Mouse (Mus musculus) testis, adult 2 months (tissue): ENCODE data around the gene Dnase2a. TPM values are rescaled to one million over a fixed set of nuclear protein-coding genes. Genes with fewer than 3 reads are reported as not detected.

Source experiments
- H3K27ac ChIP-seq: fragments of 200-500 bp; 2 replicates; pipeline ENCODE4 v1.5.1; 2012; ENCODE audit warnings: low read depth, low read length; ENCODE audit not compliant: control insufficient read depth, insufficient read depth
- H3K27me3 ChIP-seq: fragments of 200-500 bp; 2 replicates; pipeline ENCODE4 v1.6.1; 2012; ENCODE audit warnings: mild to moderate bottlenecking, low read length, moderate library complexity; ENCODE audit not compliant: control insufficient read depth, insufficient read depth
- H3K36me3 ChIP-seq: fragments of 200-500 bp; 2 replicates; pipeline ENCODE4 v1.6.1; 2012; ENCODE audit warnings: mild to moderate bottlenecking, low read length; ENCODE audit not compliant: control insufficient read depth, insufficient read depth
- H3K4me1 ChIP-seq: fragments of 200-500 bp; 2 replicates; pipeline ENCODE4 v1.6.1; 2012; ENCODE audit warnings: low read length; ENCODE audit not compliant: control insufficient read depth, insufficient read depth
- H3K4me3 ChIP-seq: fragments of 200-500 bp; 2 replicates; pipeline ENCODE4 v1.5.1; 2012; ENCODE audit warnings: low read depth, mild to moderate bottlenecking, low read length, moderate library complexity, mixed read lengths; ENCODE audit not compliant: control insufficient read depth
- CTCF ChIP-seq: fragments of 200-500 bp; IDR thresholded peaks from 2 replicates; pipeline ENCODE4 v1.5.1; 2012; ENCODE audit warnings: low read depth, mild to moderate bottlenecking, inconsistent platforms, low read length, moderate library complexity; ENCODE audit not compliant: control insufficient read depth, insufficient read depth, insufficient replicate concordance
- POLR2A ChIP-seq: fragments of 200-500 bp; IDR thresholded peaks from 2 replicates; pipeline ENCODE4 v1.6.1; 2012; ENCODE audit warnings: low read depth, mild to moderate bottlenecking, inconsistent platforms, low read length, moderate library complexity; ENCODE audit not compliant: control insufficient read depth
- polyA plus RNA-seq: library from polyadenylated mRNA; depleted of rRNA; stranded (reverse); fragments of >200 nt; gene quantifications from 2 replicates; pipeline ENCODE4 v1.2.3, GENCODE M21; 2012; rRNA removed

Gene Dnase2a
- polyA plus RNA-seq, 1 experiment: 1.6 TPM

- Histone ChIP-seq H3K4me1 (peaks cover 38% of the 10 kb centered on the region), H3K27ac (peak overlapping the region; percentile 29), H3K27me3 (no peaks in the 10 kb centered on the region), H3K4me3 (peak overlapping the region; percentile 35), H3K36me3 (no peaks in the 10 kb centered on the region)
- TF ChIP-seq CTCF (no peak), POLR2A (no peak)
These were observed 59.4 kb downstream of the Dnase2a start for GRCm38 (mm10) chr8:84967532-84968304.

GRCm38 (mm10) chr8:84968650-84969049 is 60.3 kb downstream of the Dnase2a start:
- TF ChIP-seq CTCF (no peak), POLR2A (no peak)
- Histone ChIP-seq H3K36me3 (no peaks in the 10 kb centered on the region), H3K27ac (peak overlapping the region; percentile 95), H3K4me3 (peak overlapping the region; percentile 95), H3K27me3 (no peaks in the 10 kb centered on the region), H3K4me1 (peaks cover 38% of the 10 kb centered on the region)

- peaks cover 38% of the 10 kb centered on the region for H3K4me1 ChIP-seq
These were observed 61.1 kb downstream of the Dnase2a start, which contains the start of the genes Gm49661, Prdx2 and Rnaseh2a for GRCm38 (mm10) chr8:84969241-84970134. TSS of gene Gm49661 (minus strand) at chr8:84969433. TSS of gene Prdx2 (plus strand) at chr8:84969587. TSS of gene Rnaseh2a (minus strand) at chr8:84969767.

GRCm38 (mm10) chr8:84970135-84970790 is 61.9 kb downstream of the Dnase2a start:
- TF ChIP-seq CTCF: no peak
- no peak for TF ChIP-seq POLR2A
- Histone ChIP-seq H3K27ac (peak overlapping the region; percentile 87), H3K27me3 (no peaks in the 10 kb centered on the region), H3K4me1 (peaks cover 35% of the 10 kb centered on the region), H3K4me3 (peak overlapping the region; percentile 95), H3K36me3 (no peaks in the 10 kb centered on the region)

More at GRCm38 (mm10) chr8:84969241-84970134, 61.1 kb downstream of the Dnase2a start, which contains the start of the genes Gm49661, Prdx2 and Rnaseh2a:
- TF ChIP-seq POLR2A (peak; percentile 88), CTCF (no peak)
- Histone ChIP-seq H3K36me3 (no peaks in the 10 kb centered on the region), H3K27ac (peak within 1 kb of the TSS; percentile 95), H3K4me3 (peak within 1 kb of the TSS; percentile 95), H3K27me3 (no peaks in the 10 kb centered on the region)

- no peak for TF ChIP-seq CTCF
- no peak for TF ChIP-seq POLR2A
- H3K27me3 ChIP-seq: no peaks in the 10 kb centered on the region
- H3K36me3 ChIP-seq: no peaks in the 10 kb centered on the region
- H3K4me1 ChIP-seq: peaks cover 34% of the 10 kb centered on the region
- H3K4me3 ChIP-seq: no peak overlapping the region
- no peak overlapping the region for H3K27ac ChIP-seq
These were observed 62.6 kb downstream of the Dnase2a start for GRCm38 (mm10) chr8:84970913-84971312.

Other genes starting within 250 kb of the Dnase2a start
- 2.1 and 2.3 TPM in 2 replicates for gene Ier2, start 245.7 kb upstream of the Dnase2a start, polyA plus RNA-seq
- 131 and 161 TPM in 2 replicates for gene Trmt1, start 222.3 kb upstream of the Dnase2a start, polyA plus RNA-seq
- gene Nacc1, start 220.7 kb upstream of the Dnase2a start, polyA plus RNA-seq: 27.5 and 28.2 TPM in 2 replicates
- gene Lyl1, start 207.1 kb upstream of the Dnase2a start, polyA plus RNA-seq: 0.93 and 1.2 TPM in 2 replicates
- gene G430095P16Rik, start 185.6 kb upstream of the Dnase2a start, polyA plus RNA-seq: 0.32 TPM in 2 replicates
- 4.3 and 5.0 TPM in 2 replicates for gene Nfix, start 108.2 kb upstream of the Dnase2a start, polyA plus RNA-seq
- gene Dand5, start 85.7 kb upstream of the Dnase2a start, polyA plus RNA-seq: 27.1 and 29.7 TPM in 2 replicates
- gene Gadd45gip1, start 77.0 kb upstream of the Dnase2a start, polyA plus RNA-seq: 9.4 and 12.0 TPM in 2 replicates
- 106 and 110 TPM in 2 replicates for gene Rad23a, start 67.9 kb upstream of the Dnase2a start, polyA plus RNA-seq
- gene Calr, start 61.6 kb upstream of the Dnase2a start, polyA plus RNA-seq: 318 and 384 TPM in 2 replicates
- 50.4 and 55.7 TPM in 2 replicates for gene Farsa, start 51.6 kb upstream of the Dnase2a start, polyA plus RNA-seq
- 101 and 138 TPM in 2 replicates for gene Syce2, start 36.4 kb upstream of the Dnase2a start, polyA plus RNA-seq
- 8.1 and 10.5 TPM in 2 replicates for gene Gcdh, start 14.6 kb upstream of the Dnase2a start, polyA plus RNA-seq
- gene Klf1, start 6.6 kb upstream of the Dnase2a start, polyA plus RNA-seq: 0.36 and 0.48 TPM in 2 replicates
- gene Mast1, start 28.8 kb downstream of the Dnase2a start, polyA plus RNA-seq: 1.5 and 1.6 TPM in 2 replicates
- gene Rtbdn, start 38.4 kb downstream of the Dnase2a start, polyA plus RNA-seq: 0.30 and 0.32 TPM in 2 replicates
- 477 and 542 TPM in 2 replicates for gene Gm49661, start 60.9 kb downstream of the Dnase2a start, polyA plus RNA-seq
- 59.6 and 68.5 TPM in 2 replicates for gene Prdx2, start 61.0 kb downstream of the Dnase2a start, polyA plus RNA-seq
- gene Rnaseh2a, start 61.2 kb downstream of the Dnase2a start, polyA plus RNA-seq: 1,424 and 1,585 TPM in 2 replicates
- 5.7 and 9.3 TPM in 2 replicates for gene Junb, start 70.2 kb downstream of the Dnase2a start, polyA plus RNA-seq
- gene Hook2, start 82.0 kb downstream of the Dnase2a start, polyA plus RNA-seq: 55.4 and 62.0 TPM in 2 replicates
- gene Best2, start 106.0 kb downstream of the Dnase2a start, polyA plus RNA-seq: 0.08 TPM in 1 of 2 replicates, not detected in the other
- gene Asna1, start 116.7 kb downstream of the Dnase2a start, polyA plus RNA-seq: 203 and 208 TPM in 2 replicates
- 82.1 and 88.6 TPM in 2 replicates for gene Trir, start 118.3 kb downstream of the Dnase2a start, polyA plus RNA-seq
- gene Tnpo2, start 128.4 kb downstream of the Dnase2a start, polyA plus RNA-seq: 44.7 and 44.9 TPM in 2 replicates
- 83.8 and 91.5 TPM in 2 replicates for gene Fbxw9, start 151.5 kb downstream of the Dnase2a start, polyA plus RNA-seq
- not detected in 2 replicates for gene Gm5741, start 159.4 kb downstream of the Dnase2a start, polyA plus RNA-seq
- gene Dhps, start 163.2 kb downstream of the Dnase2a start, polyA plus RNA-seq: 20.0 and 22.2 TPM in 2 replicates
- gene Wdr83os, start 172.2 kb downstream of the Dnase2a start, polyA plus RNA-seq: 32.1 and 32.6 TPM in 2 replicates
- gene Wdr83, start 172.7 kb downstream of the Dnase2a start, polyA plus RNA-seq: 21.1 and 21.4 TPM in 2 replicates
- gene Man2b1, start 174.7 kb downstream of the Dnase2a start, polyA plus RNA-seq: 19.3 and 19.6 TPM in 2 replicates
- 0.21 and 0.24 TPM in 2 replicates for gene Zfp791, start 214.5 kb downstream of the Dnase2a start, polyA plus RNA-seq
- not detected in 2 replicates for gene Cks1brt, start 243.4 kb downstream of the Dnase2a start, polyA plus RNA-seq